Mouse (Mus musculus) kidney, adult 2 months (tissue): ENCODE measurements around the gene Phgr1. TPM values are rescaled to one million over a fixed set of nuclear protein-coding genes. Genes with fewer than 3 reads are reported as not detected.

Experiments
- DNase-seq: peaks from one replicate; pipeline ENCODE4 v3.0.0; 2021
- H3K27ac ChIP-seq: fragments of 200-500 bp; 2 replicates; pipeline ENCODE4 v1.5.1; 2012; ENCODE audit warnings: low read depth, low read length, control low read depth, inconsistent platforms; ENCODE audit not compliant: insufficient read depth
- H3K27me3 ChIP-seq: fragments of 200-500 bp; replicated peaks from 2 replicates; pipeline ENCODE4 v1.6.1; 2012; ENCODE audit warnings: mild to moderate bottlenecking, moderate library complexity, low read length, inconsistent platforms; ENCODE audit not compliant: control insufficient read depth, insufficient read depth
- H3K36me3 ChIP-seq: fragments of 200-500 bp; 2 replicates; pipeline ENCODE4 v1.6.1; 2012; ENCODE audit warnings: mild to moderate bottlenecking, moderate library complexity, low read length, inconsistent platforms; ENCODE audit not compliant: control insufficient read depth, insufficient read depth
- H3K4me1 ChIP-seq: fragments of 200-500 bp; 2 replicates; pipeline ENCODE4 v1.6.1; 2011; ENCODE audit warnings: low read length; ENCODE audit not compliant: control insufficient read depth, insufficient read depth
- H3K4me3 ChIP-seq: fragments of 200-500 bp; 2 replicates; pipeline ENCODE4 v1.5.1; 2011; ENCODE audit warnings: mild to moderate bottlenecking, low read depth, low read length, control low read depth; ENCODE audit not compliant: insufficient read depth
- CTCF ChIP-seq: fragments of 200-500 bp; conservative IDR thresholded peaks from 2 replicates; pipeline ENCODE4 v1.5.1; 2011; ENCODE audit warnings: low read depth, mild to moderate bottlenecking, control low read depth, low read length, moderate library complexity, mixed read lengths; ENCODE audit not compliant: insufficient read depth, insufficient read length
- POLR2A ChIP-seq: fragments of 200-500 bp; IDR thresholded peaks from one replicate; pipeline ENCODE4 v1.6.1; 2011; ENCODE audit warnings: low read depth, low read length, control low read depth
- WGBS: fragments of 180-500 bp; shearing (Covaris S2); methylation state at CpG from one replicate; pipeline ENCODE4 v1.1.7; 2018; 5-methylcytosine and 5-hydroxymethylcytosine counted together
- polyA plus RNA-seq: library from polyadenylated mRNA; depleted of rRNA; stranded (reverse); fragments of >200 nt; gene quantifications from 2 replicates; pipeline ENCODE4 v1.2.3, GENCODE M21; 2012

Phgr1 gene
- polyA plus RNA-seq, 1 experiment: not detected

DNA sequence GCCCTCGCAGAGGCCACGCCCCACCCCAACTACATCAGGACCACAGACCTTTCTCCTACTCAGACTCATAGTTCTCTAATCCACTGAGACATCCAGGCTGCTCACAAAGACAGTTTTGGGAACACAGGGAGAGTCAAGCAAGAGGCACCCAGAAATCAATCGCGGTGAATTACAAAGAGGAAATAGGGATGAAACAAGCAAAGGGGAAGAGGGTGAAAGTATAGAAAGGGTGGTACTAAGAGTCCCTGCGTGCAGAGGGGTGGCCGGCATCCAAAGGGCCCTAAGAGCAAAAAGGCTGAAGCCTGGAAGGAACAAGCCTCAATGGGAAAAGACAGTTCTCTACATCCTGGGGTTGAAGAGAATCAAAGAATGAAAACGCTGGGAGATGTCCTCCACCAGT lies 27.9 kb upstream of the Phgr1 start:
- no peak for DNase-seq
- no peaks in the 10 kb centered on the region for H3K27me3 ChIP-seq
- 32% methylated on average over 7 of the region's 7 CpGs for WGBS
- TF ChIP-seq CTCF: no peak
- TF ChIP-seq POLR2A: no peak
- H3K4me3 ChIP-seq: no peak overlapping the region
- H3K4me1 ChIP-seq: peaks cover 9% of the 10 kb centered on the region; the same call in 1 of the 2 replicates
- no peaks in the 10 kb centered on the region for H3K36me3 ChIP-seq
- H3K27ac ChIP-seq: no peak overlapping the region

DNA sequence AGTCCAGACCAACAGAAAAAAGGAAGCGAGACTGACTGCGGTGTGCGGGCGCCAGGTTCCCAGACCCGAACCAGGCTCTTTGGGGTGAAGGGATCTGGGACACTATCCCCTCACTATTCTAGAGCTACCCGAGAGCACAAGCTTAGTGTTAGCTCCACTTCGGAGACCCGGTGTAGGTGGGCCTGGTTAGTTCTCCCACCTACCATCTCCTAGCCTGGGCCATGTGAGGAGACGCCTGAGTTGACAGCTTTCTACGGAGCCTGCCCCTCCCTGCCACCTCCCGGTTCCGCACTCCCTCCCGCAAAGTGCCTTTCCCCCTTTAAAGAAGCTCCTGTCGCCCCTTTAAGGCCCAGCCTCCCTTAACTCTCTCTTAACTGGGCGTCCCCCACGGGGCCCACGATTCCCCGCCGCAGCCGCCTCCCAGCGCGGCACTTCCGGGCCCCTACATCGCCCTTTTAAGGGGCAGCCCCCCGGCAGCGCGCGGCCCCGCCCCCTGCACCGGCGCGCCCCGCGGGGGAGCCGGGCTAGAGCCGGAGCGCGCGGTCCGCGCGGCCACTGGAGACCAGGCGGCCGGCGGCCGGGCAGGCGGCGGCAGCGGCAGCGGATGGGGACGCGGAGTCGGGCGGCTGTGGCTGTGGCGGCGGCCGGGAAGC lies 27.2 kb upstream of the Phgr1 start, which contains the start of gene Inafm2:
Gene Inafm2, plus strand, starts transcription at position 527 of the 653 bp plus-strand sequence.
- peak; percentile 94 for DNase-seq
- no peak for TF ChIP-seq POLR2A
- no peak for TF ChIP-seq CTCF
- peaks cover 9% of the 10 kb centered on the region; the same call in 1 of the 2 replicates for H3K4me1 ChIP-seq
- H3K36me3 ChIP-seq: no peaks in the 10 kb centered on the region
- no peak within 1 kb of the TSS for H3K27ac ChIP-seq
- WGBS: 7% methylated on average over 57 of the region's 57 CpGs
- no peaks in the 10 kb centered on the region for H3K27me3 ChIP-seq
- H3K4me3 ChIP-seq: peak within 1 kb of the TSS; percentile 79

DNA sequence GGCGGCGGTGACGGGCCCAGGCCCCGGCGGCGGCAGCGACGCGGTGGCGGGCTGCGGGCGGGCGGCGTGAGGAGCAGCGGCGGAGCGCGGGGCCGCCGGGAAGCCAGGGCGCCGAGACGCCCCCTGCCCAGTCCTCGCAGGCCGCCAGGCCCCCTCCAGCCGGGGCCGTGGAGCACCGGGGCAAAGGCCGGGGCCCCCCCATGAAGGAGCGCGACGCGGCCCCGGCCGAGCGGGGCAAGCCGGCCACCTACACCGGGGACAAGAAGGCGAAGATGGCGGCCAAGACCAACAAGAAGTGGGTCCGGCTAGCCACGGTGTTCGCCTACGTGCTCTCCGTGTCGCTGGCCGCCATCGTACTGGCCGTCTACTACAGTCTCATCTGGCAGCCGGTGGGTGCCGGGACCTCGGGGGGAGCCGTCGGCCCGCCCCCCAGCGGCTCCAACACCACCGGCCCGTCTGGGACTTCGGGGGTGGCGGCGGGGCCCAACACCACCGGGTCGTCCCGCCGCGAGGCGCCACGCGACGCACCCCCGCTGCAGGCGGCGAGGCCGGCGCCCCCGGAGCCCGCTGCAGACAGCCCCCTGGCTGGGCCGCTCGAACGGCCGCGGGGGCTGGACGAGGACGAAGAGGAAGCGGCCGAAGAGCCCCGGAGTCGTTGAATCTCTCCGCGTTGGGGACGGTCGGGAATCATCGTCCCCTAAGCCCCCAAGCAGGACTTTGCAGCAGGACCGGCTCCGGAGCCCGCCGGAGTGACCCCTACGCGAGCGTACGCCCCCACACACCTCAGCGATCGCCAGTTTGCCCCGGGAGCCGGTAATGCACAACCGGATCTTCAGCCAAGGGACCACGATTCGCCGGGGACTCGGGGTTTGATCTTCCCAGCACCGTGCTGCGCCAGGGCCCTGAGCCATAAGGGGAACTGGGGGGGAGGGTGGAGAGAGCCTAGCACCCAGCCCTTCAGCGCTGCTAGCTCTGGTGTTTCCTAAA lies 26.4 kb upstream of the Phgr1 start:
- Histone ChIP-seq H3K36me3 (no peaks in the 10 kb centered on the region), H3K27me3 (no peaks in the 10 kb centered on the region), H3K4me3 (peak overlapping the region; percentile 79), H3K27ac (no peak overlapping the region), H3K4me1 (peaks cover 9% of the 10 kb centered on the region; the same call in 1 of the 2 replicates)
- TF ChIP-seq POLR2A (no peak), CTCF (no peak)
- peak; percentile 41 for DNase-seq
- 2% methylated on average over 109 of the region's 113 CpGs for WGBS

DNA sequence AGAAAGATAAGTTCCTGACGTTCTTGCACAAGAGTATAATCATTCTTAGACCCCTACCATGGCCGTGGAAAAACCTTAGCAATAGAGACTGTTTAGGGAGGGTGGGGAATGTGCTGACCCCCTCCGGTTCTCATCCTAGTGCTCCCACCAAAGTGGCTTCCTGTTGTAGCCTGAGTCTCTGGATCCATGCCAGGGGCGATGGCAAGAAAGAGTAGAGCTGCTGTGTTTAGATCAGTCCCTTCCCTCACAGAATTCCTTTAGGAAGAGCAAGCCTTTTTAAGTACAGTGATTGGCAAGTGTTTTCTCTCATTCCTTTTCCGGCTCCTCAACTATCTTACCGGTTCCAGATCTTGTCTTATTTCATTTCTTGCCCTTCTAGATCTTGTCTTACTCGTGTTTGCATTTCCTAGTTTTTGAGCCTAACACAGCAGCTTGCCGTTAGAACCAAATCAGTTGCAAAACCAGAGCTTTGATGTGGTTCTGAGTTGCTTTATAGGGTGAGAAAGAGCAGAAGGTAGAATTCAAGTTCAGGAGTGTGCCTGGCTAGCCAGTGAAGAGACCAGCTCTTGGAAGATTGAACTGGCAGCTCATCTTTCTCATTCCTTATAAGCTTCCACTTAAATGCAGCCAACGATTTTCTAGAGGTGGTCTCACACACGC lies 25.1 kb upstream of the Phgr1 start:
- Histone ChIP-seq H3K4me3 (no peak overlapping the region), H3K4me1 (peaks cover 9% of the 10 kb centered on the region; the same call in 1 of the 2 replicates), H3K36me3 (no peaks in the 10 kb centered on the region), H3K27me3 (no peaks in the 10 kb centered on the region), H3K27ac (no peak overlapping the region)
- 50% methylated on average over 10 of the region's 10 CpGs for WGBS
- peak; percentile 43 for DNase-seq
- TF ChIP-seq POLR2A (no peak), CTCF (no peak)

DNA sequence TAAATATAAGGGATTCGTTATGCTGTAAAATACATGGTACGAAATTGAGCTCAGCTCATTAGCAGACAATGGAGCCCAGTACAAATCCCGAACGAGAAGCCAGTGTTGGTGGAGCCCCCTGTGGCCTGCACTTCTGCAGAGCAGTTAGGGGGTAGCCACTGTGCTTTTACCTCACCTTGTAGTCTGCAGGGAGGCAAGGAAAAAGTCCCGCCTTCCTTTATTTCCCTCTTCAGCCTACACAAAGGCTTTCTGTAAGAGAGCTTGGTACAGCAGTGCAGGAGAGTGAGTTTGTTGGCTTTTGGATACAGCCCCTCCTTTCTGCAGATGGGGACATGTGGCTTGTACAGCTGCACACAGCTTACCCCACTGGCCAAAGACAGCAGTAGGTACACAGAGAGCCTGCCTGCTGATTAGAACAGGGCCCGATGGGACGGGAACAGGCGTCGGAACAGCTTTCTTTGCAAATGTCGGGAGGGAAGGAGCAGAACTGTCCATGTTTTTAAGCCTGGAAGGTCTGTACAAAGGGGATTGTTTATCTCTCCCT lies 23.2 kb upstream of the Phgr1 start:
- Histone ChIP-seq H3K27ac (no peak overlapping the region), H3K36me3 (no peaks in the 10 kb centered on the region), H3K4me3 (no peak overlapping the region), H3K27me3 (no peaks in the 10 kb centered on the region), H3K4me1 (peaks cover 9% of the 10 kb centered on the region; the same call in 1 of the 2 replicates)
- no peak for TF ChIP-seq CTCF
- TF ChIP-seq POLR2A: no peak
- 87% methylated on average over 10 of the region's 10 CpGs for WGBS
- no peak for DNase-seq

DNA sequence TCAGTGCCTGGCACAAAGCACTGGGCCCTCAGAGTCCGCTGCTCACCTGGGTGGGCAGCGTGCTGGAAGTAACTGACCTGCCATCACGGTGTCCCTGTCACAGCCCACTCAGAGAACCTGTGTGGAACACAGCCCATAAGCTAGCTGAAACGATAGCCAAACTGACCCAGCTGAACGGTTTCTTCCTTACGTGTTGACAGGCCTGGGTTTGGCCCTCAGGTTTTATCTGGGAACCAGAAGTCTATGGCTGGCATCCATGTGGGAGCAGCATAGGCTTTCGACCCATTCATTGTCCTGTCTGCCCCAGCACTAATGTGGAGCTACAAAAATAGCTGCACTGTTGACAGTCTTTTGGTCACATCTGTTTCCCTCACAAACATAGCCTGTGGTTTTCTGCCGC lies 22.1 kb upstream of the Phgr1 start:
- Histone ChIP-seq H3K36me3 (no peaks in the 10 kb centered on the region), H3K27ac (no peak overlapping the region), H3K27me3 (no peaks in the 10 kb centered on the region), H3K4me3 (no peak overlapping the region), H3K4me1 (peaks cover 9% of the 10 kb centered on the region; the same call in 1 of the 2 replicates)
- 81% methylated on average over 8 of the region's 8 CpGs for WGBS
- no peak for DNase-seq
- TF ChIP-seq CTCF: no peak
- no peak for TF ChIP-seq POLR2A
